Mouse (Mus musculus): ENCODE measurements around the gene Atf6b. TPM values are rescaled to one million over a fixed set of nuclear protein-coding genes. Genes with fewer than 3 reads are reported as not detected.

The Atf6b gene
- total RNA-seq (2015; ENCODE audit: low replicate concordance): 4.2 and 6.9 TPM in 2 replicates
- 4.0 and 6.1 TPM in 2 replicates for total RNA-seq (2017; ENCODE audit: low replicate concordance)

DNA sequence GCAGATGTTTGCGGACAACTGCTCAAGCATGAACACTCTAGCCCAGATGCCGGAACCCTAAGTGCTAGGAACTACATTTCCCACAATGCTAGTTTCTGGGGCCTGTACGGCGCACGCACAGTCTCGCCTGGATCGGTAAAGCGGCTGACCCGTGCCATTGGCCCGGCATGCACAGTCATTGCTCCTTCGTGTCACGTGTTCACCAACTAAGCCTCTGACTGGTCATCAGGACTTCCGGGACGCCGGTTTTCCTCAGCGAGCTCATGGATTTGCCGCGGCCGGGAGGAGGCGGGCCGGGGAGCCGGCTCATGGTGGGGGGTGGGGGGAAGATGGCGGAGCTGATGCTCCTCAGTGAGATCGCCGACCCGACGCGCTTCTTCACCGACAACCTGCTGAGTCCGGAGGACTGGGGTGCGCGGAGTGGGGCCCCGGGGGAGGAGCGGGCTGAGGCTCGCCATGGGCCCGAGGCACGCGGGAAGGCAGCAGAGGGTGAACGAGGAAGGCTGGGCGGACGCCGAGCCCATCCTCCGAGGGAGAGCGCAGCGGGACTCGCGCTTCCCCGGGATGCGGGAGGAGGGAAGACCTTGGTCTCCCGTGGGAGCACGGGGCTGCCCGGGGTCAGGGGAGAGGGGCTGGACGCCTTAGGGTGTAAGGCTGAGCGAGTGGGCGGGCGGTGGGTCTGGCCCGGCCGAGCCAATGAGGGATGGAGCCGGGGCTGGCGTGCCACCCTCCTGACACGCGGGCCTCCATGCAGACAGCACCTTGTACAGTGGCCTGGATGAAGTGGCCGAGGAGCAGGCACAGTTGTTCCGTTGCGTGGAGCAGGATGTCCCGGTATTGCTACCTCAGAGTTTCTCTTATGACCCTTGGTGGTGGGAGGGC, at the start of gene Atf6b:
Atf6b (plus strand) TSS at position 241 of the 882 bp plus-strand sequence.
- ATAC-seq (replicated peaks; ENCODE audit: low FRiP score, poor library complexity, severe bottlenecking): peak; percentile 93

DNA sequence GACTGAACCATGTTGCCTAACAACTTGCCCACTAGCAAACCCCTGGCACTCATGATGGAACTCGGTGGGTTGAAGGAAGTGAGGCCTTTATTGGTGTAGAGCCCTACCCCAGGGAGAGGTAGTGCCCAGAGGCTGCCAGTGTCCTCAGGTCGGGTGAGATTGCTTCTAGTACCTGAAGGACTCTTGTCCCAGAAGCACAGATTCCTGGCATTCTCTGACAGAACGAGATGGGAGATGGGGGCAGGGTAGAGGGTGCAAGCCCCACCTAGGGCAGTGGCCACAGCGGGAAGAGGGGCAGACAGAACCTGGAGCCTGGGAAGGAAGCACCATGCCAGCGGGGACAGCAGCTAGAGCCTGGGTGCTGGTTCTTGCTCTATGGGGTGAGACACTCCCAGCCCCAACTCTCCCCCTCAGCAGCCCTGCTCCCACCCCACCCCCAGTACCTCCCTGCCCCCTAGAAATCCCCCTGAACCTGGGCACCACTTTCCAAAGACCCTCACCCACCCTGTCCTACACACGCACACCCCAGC, 49.3 kb upstream of the Atf6b start, which contains the start of gene Ager:
Ager (plus strand) TSS at position 297 of the 530 bp plus-strand sequence.
- ATAC-seq (replicated peaks; ENCODE audit: low FRiP score, poor library complexity, severe bottlenecking): no peak

DNA sequence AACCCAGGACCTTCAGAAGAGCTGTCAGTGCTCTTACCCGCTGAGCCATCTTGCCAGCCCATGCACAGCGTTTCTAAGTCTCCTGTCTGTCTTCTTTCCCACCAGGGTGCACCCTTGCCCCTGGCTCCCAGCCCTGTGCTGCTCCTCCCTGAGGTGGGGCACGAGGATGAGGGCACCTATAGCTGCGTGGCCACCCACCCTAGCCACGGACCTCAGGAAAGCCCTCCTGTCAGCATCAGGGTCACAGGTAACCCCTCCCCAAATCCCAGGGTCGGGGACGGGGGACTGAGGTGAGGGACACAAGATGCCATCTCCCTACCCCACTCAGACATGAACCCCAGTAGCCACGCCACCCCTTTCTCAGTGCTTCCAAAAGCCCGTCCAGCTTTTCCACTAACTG, 47.1 kb upstream of the Atf6b start:
- no peak for ATAC-seq (replicated peaks; ENCODE audit: low FRiP score, poor library complexity, severe bottlenecking)

DNA sequence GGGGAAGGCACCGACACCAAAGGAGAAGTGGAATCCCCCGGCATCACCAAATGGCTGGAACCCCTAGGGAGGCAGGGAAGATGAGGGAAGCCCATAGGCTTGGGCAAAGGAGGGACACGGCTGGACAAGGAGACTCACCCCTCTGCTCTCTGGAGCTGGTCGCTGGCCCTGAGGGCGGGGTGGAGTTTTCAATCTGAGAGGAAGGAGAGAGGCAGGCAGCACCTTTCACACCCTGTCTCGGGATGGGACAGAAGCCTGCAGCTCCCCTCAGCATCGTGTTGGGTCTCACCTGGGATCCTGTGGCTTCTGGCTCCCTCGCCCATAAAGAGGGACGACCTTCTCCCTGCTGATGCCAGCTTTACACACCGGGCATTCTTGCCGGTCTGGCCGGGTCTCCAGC, 45.1 kb upstream of the Atf6b start:
- ATAC-seq (replicated peaks; ENCODE audit: low FRiP score, poor library complexity, severe bottlenecking): no peak

DNA sequence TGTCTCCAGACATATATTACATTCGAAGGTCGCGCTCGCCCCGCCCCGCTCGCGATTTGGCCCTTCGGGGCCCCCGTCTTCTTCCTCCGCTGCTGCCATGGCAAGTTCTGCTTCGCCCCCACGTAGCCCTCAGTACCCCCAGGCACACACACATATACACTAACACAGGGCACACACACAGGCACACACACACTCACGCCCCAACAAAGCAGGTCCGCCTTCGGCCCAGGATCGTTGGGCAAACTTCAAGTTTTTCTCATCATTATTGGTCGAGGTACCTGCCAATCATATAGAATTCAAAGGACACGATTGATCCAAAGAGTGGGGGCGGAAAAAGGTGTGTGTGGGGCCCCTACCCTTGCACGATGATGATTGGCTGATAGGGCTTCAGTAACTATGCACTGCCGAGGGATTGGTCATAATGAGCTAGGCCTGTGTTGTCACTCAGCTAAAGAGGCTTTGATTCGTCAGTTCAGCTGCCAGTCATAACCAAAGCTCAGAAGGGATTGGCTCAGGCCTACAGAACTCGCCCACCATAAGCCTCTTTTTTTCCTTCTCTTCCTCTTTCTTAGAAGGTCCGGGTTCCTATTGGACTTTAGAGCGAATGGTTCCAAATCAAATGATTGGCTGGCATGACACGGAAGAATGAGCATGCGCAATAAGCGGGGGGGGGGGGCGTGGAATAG, 43.4 kb upstream of the Atf6b start, which contains the start of gene Rnf5:
Rnf5 (minus strand) TSS at position 316 of the 686 bp plus-strand sequence.
- peak; percentile 79 for ATAC-seq (replicated peaks; ENCODE audit: low FRiP score, poor library complexity, severe bottlenecking)

DNA sequence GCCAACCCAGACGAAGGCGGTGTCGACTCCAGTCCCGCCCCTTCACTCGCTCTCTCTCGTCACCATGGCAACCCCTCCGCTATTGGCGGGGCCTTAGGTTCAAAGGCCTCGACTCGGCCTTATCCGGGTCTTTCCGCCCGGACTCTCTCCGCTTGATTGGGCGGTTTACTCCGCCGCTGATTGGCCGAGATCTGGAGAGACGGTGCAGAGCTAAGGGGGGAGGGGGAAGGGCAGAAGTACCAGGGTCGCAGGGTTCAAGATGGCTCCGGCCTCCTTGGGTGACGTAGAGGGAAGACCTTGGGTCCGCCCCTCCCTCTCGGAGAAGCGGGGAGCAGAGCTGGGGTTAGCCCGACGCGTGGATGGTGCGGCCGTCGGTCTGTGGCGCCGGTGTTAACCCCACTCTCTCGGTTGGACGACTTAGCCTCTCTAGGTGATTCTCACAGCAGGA, 42.9 kb upstream of the Atf6b start, which contains the start of gene Agpat1:
Agpat1 (plus strand) TSS at position 202 of the 448 bp plus-strand sequence.
- peak; percentile 55; the same call in 1 of the 2 replicates for ATAC-seq (replicated peaks; ENCODE audit: low FRiP score, poor library complexity, severe bottlenecking)

DNA sequence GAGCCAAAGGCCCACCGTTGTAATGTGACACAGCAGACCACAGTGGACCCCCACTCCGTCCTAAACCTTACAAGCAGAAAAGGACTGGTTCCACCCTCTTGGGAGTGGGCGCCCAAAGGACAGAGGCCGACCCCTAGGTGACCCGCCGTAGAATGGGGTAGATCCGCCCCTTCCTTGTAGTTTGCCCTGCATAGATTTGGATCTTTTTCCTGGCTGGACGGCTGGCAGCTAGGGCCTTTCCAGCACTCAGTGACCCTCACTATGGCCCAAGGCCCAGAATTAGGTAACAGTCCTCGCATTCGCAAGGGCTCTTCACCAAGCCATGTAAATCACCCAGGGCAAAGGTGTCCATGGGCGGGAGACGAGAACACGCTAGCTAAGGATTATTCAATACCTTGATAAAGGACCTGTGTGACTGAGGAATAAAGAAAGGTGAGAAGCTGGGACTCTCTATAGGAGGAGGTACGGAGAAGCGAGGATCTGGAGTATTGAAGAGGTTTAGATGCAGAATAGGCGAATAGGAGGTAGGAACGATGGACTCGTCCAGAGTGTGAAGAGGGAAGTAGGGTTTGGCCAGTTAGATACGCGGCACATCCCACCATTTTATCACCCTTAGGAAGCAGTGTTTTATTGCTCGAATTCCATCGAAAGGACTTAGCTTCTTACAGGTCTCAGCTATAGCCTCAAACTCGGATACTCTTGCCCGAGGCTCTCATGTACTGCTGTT, 42.3 kb upstream of the Atf6b start:
- ATAC-seq (replicated peaks; ENCODE audit: low FRiP score, poor library complexity, severe bottlenecking): no peak

DNA sequence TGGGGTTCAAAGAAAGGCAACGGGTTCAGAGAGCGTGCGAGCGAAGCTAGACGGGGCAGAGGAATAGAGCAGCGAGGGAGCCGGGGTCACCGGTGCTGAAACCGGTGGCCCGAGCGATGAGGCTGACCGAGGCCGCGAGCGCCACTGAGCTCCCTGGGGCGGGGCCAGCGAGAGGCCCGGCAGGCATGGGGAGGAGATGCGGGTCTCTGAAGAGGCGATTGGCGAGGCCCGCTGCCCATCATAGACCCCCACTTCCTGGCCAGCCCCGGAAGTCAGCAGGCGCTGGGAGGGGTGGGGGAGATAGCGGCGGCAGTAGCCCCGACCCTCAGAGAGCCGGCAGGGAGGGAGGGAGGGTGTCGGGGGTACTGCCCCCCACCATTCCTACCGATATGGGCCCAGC, 41.3 kb upstream of the Atf6b start:
- peak; percentile 50 for ATAC-seq (replicated peaks; ENCODE audit: low FRiP score, poor library complexity, severe bottlenecking)

DNA sequence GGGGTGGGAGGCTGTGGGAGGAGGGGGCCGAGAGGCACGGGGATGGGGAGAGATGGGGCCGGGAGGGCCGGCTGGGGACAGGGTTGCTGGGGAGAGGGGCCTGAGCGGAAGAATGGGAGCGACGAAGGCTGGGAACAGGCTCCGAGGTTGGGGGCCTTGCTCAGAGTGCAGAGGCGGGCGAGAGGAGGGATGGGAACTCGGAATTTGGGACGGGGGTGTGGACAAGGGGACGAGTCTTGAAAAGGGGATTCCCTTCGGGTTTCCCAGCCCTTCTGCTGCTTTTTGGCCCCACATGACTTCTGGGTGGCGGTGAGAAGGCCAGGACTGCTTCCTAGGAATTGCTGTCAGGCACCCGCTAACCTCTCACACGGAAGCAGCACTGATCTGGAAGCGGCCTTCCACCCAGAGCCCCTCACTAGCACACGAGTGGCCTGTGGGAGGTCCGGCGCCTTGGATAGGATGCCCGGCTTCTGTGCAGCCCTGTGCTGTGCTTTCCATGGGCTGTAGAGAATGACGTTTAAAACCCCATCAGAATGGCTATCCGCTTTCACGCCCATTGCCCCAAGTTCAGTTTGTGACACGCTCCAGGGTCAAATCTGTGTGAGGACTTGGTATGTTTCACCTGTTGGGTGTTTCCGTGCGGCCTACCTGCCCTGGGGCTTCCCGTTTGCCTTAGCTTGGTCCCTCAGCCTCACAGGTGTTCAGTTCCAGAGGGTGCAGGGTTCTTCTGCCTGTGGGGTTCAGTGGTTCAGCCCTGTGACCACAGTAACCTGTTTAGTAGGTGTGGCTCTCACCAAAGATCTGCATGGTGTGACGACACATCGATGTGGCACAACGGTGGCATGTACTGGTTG, 40.5 kb upstream of the Atf6b start:
- no peak for ATAC-seq (replicated peaks; ENCODE audit: low FRiP score, poor library complexity, severe bottlenecking)

DNA sequence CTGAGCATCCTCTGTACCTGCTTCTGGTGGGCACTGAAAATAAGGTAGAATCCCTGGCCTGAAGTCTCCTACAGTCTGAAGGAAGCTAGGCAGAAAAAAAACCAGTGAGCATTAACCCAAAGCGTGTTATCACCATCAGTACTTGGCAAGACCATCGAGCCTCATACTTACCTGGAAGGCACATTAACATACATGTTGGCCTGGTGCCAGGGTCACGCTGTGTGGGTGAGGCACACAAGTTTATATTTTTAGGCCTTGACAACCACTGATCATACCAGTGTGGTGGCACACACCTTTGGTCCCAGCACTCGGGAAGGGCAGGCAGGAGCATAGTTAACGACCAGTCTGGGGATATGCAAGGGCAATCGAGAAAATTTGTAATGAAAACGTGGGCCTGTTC, 38.9 kb upstream of the Atf6b start:
- ATAC-seq (replicated peaks; ENCODE audit: low FRiP score, poor library complexity, severe bottlenecking): no peak

DNA sequence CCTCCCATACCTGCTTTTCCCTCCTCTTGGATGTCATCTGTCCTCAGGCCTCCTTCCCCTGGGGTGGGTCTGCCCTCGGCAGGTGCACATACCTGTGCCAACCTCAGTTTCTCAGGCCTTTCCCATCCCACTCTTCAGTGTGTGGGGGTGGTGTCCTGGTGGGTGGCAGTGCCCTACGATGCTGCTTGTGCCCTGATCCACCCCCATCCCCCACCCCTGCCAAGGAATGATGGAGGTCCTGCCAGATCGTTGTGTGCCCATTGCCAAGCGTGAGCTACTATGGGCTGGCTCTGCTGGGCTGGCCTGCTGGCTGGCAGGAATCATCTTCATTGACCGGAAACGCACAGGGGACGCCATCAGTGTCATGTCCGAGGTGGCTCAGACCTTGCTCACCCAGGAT, 35.9 kb upstream of the Atf6b start:
- ATAC-seq (replicated peaks; ENCODE audit: low FRiP score, poor library complexity, severe bottlenecking): no peak

DNA sequence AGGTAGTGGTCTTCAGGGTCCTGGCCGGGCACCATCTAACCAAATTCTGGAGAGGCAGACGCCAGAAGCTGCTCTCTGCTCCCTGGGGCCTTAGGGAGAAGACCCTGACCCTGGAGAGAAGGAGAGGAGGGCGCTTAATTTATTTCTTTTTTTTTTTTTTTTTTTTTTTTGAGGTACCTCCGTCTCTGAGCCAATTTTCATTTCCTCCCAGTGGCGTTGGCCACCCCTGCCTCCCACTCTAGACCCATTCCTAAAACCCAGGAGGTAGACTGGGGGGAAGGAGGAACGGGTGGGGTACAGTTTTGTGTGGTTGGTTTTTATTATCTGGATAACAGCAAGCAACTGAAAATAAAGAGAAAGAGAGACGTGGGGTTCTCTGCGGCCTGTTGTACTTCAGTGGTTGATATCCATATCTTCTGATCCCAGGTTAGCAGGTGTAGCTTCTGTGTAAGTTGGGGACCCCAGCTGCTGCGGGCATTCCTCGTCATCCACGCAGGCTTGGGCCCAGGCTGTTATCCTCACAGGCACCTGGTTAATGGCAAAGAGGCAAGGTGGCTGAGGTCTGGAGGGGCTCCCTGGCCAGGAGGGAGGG, 33.8 kb upstream of the Atf6b start:
- ATAC-seq (replicated peaks; ENCODE audit: low FRiP score, poor library complexity, severe bottlenecking): no peak

DNA sequence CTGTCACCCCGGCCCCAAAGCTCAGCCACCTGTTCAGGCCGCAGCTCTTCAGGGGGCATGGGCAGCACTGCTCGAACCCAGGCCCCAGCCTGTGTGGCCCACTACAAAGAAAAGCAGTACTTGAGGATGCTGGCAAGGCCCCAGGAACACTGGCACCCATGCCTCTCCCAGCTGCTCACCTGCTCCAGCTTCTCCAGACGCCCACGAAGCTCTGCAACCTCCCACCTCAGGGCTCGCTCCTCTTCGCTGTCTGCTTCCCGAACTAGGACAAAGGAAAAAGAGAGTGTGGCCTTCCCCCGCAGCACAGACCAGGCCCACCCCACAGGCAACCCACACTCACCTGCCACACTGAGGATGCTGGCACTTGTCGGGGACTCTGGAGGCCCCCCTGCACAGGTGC, 33.1 kb upstream of the Atf6b start:
- no peak for ATAC-seq (replicated peaks; ENCODE audit: low FRiP score, poor library complexity, severe bottlenecking)

DNA sequence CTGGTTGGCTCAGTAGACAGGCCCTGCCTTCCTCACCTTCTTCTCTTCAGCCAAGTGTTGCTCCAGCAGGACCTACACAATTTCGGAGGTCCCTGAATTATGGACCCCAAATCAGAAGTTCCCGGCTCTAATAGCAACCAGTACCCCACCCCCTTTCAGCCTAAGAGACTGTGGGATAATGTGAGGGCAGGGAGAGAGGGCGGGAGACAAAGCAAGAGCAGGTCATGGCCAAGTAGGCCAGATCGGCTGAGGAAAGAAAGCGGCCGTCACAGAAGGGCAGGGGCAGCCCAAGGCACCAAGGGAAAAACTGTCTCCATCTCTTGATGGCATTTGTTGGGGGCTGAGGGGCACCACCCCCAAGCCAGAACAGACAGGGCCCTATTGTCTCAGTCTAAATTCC, 31.1 kb upstream of the Atf6b start, which contains the start of gene Egfl8:
Egfl8 (minus strand) TSS at position 101 of the 400 bp plus-strand sequence.
- ATAC-seq (replicated peaks; ENCODE audit: low FRiP score, poor library complexity, severe bottlenecking): no peak

DNA sequence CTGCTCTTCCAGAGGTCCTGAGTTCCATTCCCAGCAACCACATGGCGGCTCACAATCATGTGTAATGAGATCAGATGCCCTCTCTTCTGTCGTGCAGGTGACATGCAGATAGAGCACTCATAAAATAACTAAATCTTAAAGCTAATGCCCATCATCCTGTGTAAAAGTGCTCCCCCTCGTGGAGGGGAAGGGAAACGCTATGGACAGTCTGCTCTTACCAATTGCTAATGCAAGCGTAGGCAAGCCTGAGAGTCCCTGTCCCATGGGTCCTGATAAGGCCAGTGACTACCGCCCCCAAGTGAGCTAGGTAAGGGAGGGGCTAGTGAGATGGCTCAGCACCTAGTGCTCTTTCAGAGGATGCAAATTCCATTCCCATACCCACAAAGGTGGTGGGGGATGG, 27.9 kb upstream of the Atf6b start:
- ATAC-seq (replicated peaks; ENCODE audit: low FRiP score, poor library complexity, severe bottlenecking): peak; percentile 84

DNA sequence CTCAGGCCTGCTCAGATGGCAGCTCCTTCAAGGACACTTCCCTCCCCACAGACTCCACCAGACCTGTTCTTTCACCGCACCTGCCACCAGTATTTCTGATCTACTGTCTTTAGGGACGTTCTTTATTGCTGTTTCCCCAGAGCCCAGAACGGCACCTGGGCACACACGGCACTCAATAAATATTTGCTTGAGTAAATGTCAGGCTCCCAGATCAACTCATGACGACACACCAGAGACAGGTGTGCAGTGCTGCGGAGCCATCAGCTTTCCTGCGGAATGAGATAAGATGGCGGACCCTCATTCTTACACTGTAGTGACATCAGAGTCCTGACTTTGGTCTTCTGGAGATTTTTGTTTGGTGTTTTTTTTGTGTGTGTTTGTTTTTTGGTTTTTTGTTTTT, 25.9 kb upstream of the Atf6b start:
- no peak for ATAC-seq (replicated peaks; ENCODE audit: low FRiP score, poor library complexity, severe bottlenecking)

DNA sequence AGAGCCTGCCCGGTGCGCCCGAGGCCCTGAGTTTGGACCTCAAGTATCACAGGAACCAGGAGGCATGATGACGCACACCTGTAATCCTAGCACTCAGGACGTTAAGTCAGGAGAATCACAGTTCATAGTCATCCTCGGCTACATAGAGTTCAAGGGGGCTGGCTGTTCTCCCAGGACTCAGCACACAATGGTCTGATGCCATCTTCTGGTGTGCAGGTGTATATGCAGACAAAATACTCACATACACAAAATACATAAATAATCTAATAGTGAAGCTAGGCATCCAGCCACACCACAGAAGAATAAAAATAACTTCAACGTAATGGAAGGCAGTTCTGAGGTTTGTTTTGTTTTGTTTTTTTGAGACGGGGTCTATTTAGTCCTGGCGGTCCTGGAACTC, 23.8 kb upstream of the Atf6b start:
- no peak for ATAC-seq (replicated peaks; ENCODE audit: low FRiP score, poor library complexity, severe bottlenecking)

DNA sequence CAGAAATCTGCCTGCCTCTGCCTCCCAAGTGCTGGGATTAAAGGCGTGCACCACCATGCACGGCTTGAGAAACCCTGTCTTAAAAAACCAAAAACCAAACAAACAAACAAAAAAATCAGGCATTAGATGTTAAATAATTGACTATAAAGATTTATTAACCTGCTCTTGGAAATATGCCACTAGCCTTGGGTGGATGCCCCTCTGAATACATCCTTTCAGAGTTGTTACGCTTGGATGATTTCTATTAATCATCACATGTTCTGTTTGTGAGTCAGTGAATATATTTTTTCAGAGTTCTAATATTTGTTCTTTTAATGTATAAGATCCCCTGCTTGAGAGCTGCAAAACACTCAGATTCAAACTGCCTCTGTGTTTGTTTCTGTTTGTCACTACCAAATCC, 22.0 kb upstream of the Atf6b start:
- no peak for ATAC-seq (replicated peaks; ENCODE audit: low FRiP score, poor library complexity, severe bottlenecking)

Measured in erythroblast, adult 5-6 weeks (primary cell).